Mouse (Mus musculus): Measurements from ENCODE around the gene Gm21900. TPM values are rescaled to one million over a fixed set of nuclear protein-coding genes. Genes with fewer than 3 reads are reported as not detected.

Gm21900 gene
- not detected for polyA plus RNA-seq (2017; shearing (Covaris generic))

DNA sequence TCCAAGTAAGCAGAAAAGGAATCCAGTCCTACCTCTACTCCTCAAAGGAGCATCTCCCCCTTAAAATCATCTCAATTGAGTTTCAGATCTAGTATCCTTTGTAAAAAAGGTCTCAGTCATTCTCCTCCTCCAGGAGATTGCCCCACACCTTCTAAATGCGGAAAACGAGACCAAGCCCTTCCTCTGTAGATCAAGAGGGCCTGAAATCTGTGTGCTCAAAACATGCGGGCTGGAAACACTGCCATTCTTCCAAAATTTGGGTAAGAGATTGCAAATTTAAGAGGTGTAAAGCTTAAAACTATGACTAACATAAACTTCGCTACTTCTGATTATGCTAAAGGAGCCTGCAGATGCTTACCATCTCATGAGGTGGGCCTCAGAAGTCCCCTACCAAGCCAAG is at the start of gene Gm21900:
Gm21900 (plus strand) TSS at position 301 of the 400 bp plus-strand sequence.

Other genes starting within 250 kb of the Gm21900 start
- gene Gm28510, start 203.6 kb upstream of the Gm21900 start, polyA plus RNA-seq (2017; shearing (Covaris generic)) = not detected
- gene Gm20737, start 80.3 kb upstream of the Gm21900 start, polyA plus RNA-seq (2017; shearing (Covaris generic)) = not detected
- gene Gm21775, start 62.9 kb upstream of the Gm21900 start, polyA plus RNA-seq (2017; shearing (Covaris generic)) = not detected
- not detected for gene Gm20777, start 136.1 kb downstream of the Gm21900 start, polyA plus RNA-seq (2017; shearing (Covaris generic))